Mouse (Mus musculus) midbrain, embryonic 16.5 days (tissue): ENCODE measurements around the gene Gm29866. TPM values are rescaled to one million over a fixed set of nuclear protein-coding genes. Genes with fewer than 3 reads are reported as not detected.
"Not testable (repeated sequence)": the region's sequence is repeated elsewhere in the genome, so short reads cannot be mapped to it uniquely, and the experiment has no call there.

Experiments used
- ATAC-seq: fragments of 200-750 bp; cut with Nextera tagmentation; 2 replicates; pipeline ENCODE4 v1.8.0; 2017; ENCODE audit warnings: moderate TSS enrichment
- H3K27ac ChIP-seq: fragments of 300-500 bp; sonication (generic); 2 replicates; pipeline ENCODE4 v1.5.1; 2014; ENCODE audit warnings: mild to moderate bottlenecking, low read length, mixed read lengths
- H3K27me3 ChIP-seq: fragments of 300-500 bp; sonication (generic); 2 replicates; pipeline ENCODE4 v1.6.1; 2014; ENCODE audit warnings: low read depth, low read length, mixed read lengths; ENCODE audit not compliant: control insufficient read depth, insufficient read depth
- H3K36me3 ChIP-seq: fragments of 300-500 bp; sonication (generic); 2 replicates; pipeline ENCODE4 v1.6.1; 2014; ENCODE audit warnings: mild to moderate bottlenecking, low read length, moderate library complexity, mixed read lengths; ENCODE audit not compliant: control insufficient read depth, insufficient read depth
- H3K4me1 ChIP-seq: fragments of 300-500 bp; sonication (generic); 2 replicates; pipeline ENCODE4 v1.6.1; 2014; ENCODE audit warnings: mild to moderate bottlenecking, low read length, mixed read lengths; ENCODE audit not compliant: control insufficient read depth, insufficient read depth
- H3K4me2 ChIP-seq: fragments of 300-500 bp; sonication (generic); 2 replicates; pipeline ENCODE4 v1.6.1; 2014; ENCODE audit warnings: mild to moderate bottlenecking, low read length, mixed read lengths
- H3K4me3 ChIP-seq: fragments of 300-500 bp; sonication (generic); 2 replicates; pipeline ENCODE4 v1.5.1; 2014; ENCODE audit warnings: low read depth, mild to moderate bottlenecking, low read length, moderate library complexity, mixed read lengths
- H3K9ac ChIP-seq: fragments of 300-500 bp; sonication (generic); 2 replicates; pipeline ENCODE4 v1.6.1; 2014; ENCODE audit warnings: low read depth, low read length, mixed read lengths
- H3K9me3 ChIP-seq: fragments of 300-500 bp; sonication (generic); replicated peaks from 2 replicates; pipeline ENCODE4 v1.6.1; 2014; ENCODE audit warnings: mild to moderate bottlenecking, low read length, mixed read lengths; ENCODE audit not compliant: control insufficient read depth, poor library complexity, severe bottlenecking
- WGBS: fragments of 180-500 bp; shearing (Covaris S2); extraction: QIAGEN DNeasy Blood & Tissue Kit; methylation state at CpG from one replicate; pipeline ENCODE4 v1.1.7; 2014; 5-methylcytosine and 5-hydroxymethylcytosine counted together
- polyA plus RNA-seq: library from polyadenylated mRNA; unstranded; fragments of >200 nt; fragmentation: Nextera tagmentation; extraction: Ambion mirVana; gene quantifications from 2 replicates; pipeline ENCODE4 v1.2.1, GENCODE M21; 2015

Gene Gm29866
- polyA plus RNA-seq = not detected in 2 replicates

DNA sequence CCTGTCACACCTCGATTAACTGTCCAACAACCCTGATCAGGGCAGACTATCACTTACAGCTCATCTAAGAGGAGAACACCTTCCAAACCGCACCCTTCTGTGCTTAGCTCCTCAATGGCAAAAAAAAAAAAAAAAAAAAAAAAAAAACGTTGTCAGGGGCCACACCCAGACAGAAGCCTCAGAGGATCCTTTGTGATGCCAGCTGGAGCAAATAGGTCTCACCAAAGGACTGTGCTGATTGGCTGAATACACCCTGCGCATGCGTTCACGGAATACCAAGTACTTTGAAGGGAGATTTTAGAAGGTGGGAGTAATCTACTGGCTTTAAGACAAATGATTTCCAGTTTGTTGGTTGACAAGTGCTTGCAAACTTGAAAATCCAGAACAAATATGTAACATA, at the start of gene Gm29866:
Gene Gm29866, minus strand, starts transcription at position 101 of the 400 bp plus-strand sequence.
- H3K4me3 ChIP-seq, H3K27me3 ChIP-seq, H3K27ac ChIP-seq, H3K36me3 ChIP-seq, H3K9ac ChIP-seq, H3K4me1 ChIP-seq, ATAC-seq, H3K4me2 ChIP-seq, H3K9me3 ChIP-seq: not testable (repeated sequence)
- WGBS = no CpG with 5 or more reads among the region's 6 CpGs

Other genes with a start within 250 kb of the Gm29866 start
- gene Gm20909, start 170.9 kb upstream of the Gm29866 start, polyA plus RNA-seq = not detected in 2 replicates
- gene Gm20865, start 247.9 kb upstream of the Gm29866 start, polyA plus RNA-seq = not detected in 2 replicates